Mouse (Mus musculus) liver, adult 10 weeks (tissue): ENCODE data around the gene Srm. TPM values are rescaled to one million over a fixed set of nuclear protein-coding genes. Genes with fewer than 3 reads are reported as not detected.

ENCODE experiments used
- polyA plus RNA-seq: library from polyadenylated mRNA; stranded (reverse); fragments of 350-450 nt; fragmentation: Illumina TruSeq; extraction: RNeasy Lipid Tissue Mini Kit (QIAGEN cat#74804); gene quantifications from one replicate; pipeline ENCODE4 v1.2.3, GENCODE M21; 2014; ENCODE audit warnings: low read depth, low replicate concordance

The Srm gene
- polyA plus RNA-seq = 1.0 TPM

DNA sequence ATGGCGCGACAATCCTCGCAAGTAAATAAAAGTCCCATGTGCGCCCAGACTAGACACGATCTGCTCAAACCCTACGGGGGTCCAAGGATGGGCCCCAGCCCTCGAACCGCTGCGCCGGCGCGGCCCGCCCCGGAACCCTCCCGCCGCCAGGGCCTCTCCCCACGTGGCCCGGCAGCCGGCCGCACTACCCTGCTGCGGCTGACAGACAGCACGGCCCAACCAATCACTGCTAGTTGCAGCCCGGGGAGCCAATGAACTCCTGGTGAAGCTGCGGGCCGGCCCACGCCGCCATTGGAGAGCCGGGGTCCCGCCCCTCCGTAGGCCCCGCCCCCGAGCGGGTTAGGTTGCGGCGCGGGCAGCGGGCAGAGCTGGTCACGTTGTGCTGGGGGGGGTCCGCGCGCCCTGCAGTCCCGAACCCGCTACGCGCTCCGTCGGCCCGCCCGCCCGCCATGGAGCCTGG, at the start of gene Srm:
Gene Srm, plus strand, starts transcription at position 333 of the 460 bp plus-strand sequence.

DNA sequence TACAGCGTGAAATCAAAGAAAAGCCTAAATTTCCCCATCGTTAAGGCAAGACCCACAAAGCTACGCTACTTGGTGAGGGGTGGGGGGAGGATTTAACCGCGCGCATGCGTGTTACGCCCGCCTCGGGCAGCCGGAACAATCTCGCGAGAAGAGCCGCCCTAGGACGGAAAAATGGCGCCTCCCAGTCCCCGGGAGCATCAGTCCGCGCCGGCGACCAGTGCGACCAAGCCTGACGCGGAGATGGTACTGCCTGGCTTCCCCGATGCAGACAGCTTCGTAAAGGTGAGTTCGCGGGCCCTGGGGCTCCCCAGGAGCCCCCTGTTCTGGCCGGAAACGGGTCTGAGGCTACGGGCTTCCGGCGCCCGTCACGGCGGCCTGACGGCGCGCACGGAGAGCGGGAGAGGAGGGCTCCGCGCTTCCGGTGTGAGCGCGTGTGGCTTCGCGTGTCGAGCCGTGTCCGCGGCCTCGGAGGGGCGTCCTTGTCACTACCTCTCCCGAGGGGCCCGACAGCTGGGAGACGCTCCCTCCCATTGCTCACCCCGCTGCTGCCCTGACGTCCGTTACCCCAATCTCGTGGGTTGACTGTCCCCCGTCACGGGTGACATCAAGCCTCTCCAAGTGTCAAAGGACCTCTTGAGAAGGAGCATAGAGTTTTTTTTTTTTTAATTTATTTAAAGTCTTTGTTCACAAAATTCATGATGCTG, 32.9 kb upstream of the Srm start, which contains the start of gene Exosc10:
Gene Exosc10, plus strand, starts transcription at position 133 of the 704 bp plus-strand sequence.

DNA sequence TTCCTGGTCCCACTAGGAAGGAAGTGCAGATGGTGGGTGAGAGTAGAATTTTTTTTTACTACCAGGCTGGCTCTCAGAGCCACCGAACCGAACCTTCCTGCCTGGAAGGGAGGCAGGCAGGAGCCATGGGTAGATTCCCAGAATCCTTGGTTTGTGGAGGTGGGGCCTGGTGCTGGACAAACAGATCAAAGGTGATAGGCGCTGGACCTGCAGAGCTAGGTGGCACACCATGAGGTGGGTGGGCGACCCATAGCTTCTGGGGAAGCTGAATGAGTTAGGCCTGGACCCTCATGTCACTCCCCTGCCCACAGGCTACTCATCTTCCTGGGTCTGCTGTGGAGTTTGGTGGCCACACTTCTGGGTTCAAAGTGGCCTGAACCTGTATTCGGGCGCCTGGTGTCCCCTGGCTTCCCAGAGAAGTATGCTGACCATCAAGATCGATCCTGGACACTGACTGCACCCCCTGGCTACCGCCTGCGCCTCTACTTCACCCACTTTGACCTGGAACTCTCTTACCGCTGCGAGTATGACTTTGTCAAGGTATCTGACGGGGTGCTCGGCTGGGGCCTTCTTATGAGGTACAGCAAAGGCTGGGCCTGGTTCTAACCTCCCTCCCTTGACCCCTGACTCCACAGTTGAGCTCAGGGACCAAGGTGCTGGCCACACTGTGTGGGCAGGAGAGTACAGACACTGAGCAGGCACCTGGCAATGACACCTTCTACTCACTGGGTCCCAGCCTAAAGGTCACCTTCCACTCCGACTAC, 11.2 kb downstream of the Srm start, which contains the start of gene Masp2:
Gene Masp2, plus strand, starts transcription at position 198 of the 764 bp plus-strand sequence.

DNA sequence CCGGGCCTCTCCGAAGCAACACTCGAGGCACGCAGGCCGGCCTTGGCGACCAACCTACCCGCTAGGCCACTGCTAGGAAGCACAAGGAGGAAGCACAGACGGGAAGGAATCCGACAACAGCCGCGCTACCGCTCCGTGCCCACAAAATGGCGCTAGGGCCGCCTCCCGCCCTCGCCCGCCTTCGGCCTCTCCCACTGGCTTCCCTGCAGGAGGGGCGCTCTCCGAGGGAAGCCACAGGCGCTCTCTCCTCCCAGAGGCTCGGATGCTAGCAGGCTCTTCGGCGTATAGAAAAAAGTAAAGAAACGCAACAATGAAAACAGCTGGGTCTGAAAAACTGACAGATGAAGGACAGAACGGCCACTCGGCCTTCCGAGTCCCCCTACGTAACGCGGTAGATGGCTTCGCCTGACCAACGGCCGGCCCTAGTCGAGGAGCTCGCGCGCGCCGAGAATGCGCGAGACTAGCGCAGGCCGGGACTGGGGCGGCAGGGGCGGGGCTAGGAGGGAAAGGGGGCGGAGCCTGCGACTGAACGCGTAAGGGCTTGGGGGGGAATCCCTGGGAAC, 35.4 kb downstream of the Srm start, which contains the start of gene Tardbp:
Gene Tardbp, minus strand, starts transcription at position 397 of the 563 bp plus-strand sequence.

DNA sequence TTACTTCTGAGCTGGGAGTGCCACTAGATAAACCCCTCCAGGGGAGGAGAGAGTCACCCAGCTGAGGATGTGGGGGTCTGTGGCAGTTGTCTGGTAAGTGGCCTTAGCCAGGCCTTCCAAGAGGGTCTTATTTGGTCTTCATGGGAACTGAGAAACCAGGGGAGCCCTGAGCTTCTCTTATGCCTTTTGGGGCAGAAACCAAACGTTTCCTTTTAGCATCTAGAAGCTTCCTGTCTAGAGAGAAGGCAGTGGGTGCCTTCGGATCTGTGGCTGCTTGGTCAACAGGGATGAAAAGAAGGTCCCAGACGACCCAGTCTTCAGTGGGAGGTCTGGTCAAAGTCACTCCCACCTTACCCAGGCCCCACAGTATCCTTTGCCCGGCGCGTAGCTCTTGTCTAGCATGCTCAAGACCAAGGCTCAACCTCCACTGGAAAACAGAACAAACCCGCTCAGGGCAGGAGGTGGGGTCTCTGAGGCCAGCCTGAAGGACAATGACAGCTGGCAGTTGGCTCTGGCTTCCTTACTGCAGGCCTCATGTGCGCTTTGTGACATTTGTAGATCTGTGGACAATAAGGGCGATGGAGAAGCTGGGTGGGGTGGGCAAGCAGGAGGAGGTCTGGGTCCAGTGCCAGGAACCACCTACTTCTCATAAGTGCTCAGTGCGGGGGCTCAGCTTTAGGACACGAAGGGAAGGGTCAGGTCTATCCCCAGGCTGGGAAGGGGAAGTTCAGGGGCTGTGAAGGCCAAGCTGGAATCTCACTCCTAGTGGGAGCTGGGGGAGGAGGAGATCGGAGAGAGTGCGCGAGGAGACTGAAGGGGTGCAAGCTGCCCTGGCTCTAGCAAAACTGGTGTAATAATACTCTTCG, 52.2 kb downstream of the Srm start, which contains the start of gene Gm572:
Gene Gm572, plus strand, starts transcription at position 27 of the 866 bp plus-strand sequence.

Other genes with a start within 250 kb of the Srm start
- gene Ubiad1, start 146.7 kb upstream of the Srm start, polyA plus RNA-seq = 2.2 TPM
- 3.4 TPM for gene Mtor, start 142.9 kb upstream of the Srm start, polyA plus RNA-seq
- gene Angptl7, start 91.0 kb upstream of the Srm start, polyA plus RNA-seq = 0.29 TPM
- gene Exosc10, start 33.1 kb upstream of the Srm start, polyA plus RNA-seq = 3.7 TPM
- gene Masp2, start 11.1 kb downstream of the Srm start, polyA plus RNA-seq = 116 TPM
- 336 TPM for gene Tardbp, start 35.5 kb downstream of the Srm start, polyA plus RNA-seq
- gene Gm572, start 51.8 kb downstream of the Srm start, polyA plus RNA-seq = not detected
- not detected for gene Casz1, start 212.9 kb downstream of the Srm start, polyA plus RNA-seq